ENCODE assay signal across 9 mouse cellular contexts in the genomic region with DNA sequence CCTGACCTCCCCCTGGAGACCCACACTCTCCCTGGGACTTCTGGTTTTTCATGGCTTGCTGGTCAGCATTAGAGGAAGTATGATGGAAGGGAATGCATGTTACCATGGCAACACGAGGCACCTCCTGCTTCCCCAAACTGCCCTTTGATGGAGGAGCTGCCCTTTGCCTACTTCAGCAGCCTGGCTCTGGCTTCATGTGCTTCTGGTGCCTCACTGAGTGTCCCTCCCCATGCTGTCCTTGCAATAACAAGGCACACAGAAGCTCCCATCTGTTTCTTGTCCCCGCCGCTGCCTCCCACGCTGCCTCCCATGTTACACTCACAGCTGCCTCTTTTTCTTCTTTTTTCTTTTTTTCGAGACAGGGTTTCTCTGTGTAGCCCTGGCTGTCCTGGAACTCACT. TPM values are rescaled to one million over a fixed set of nuclear protein-coding genes. Genes with fewer than 3 reads are reported as not detected.
DNase-seq lines count a peak whose midpoint lies in the region; ATAC-seq lines count a peak whose summit lies in the region.
"Had no signal": no experiment of that assay in that cellular context is flagged by ENCODE, and none has a peak within 500 bp of the region (broad histone marks: within the 10 kb centered on the region; RNA-seq: fewer than 3 reads in every experiment).

No protein-coding gene starts in this region.

- H3K4me1 ChIP-seq in neural tube, embryonic 15.5 days = peaks cover 9% of the 10 kb centered on the region

- no peak overlapping the region for H3K27ac ChIP-seq in neural tube, embryonic 15.5 days (replicated peaks)

- H3K4me2 ChIP-seq in neural tube, embryonic 15.5 days = no peak overlapping the region

- intact Hi-C loops in heart, postnatal 14 days (cut with DNase I) = no loop called here
- intact Hi-C loops in heart, postnatal 25 days (cut with DNase I) = no loop called here
- intact Hi-C loops in left cerebral cortex, postnatal 25 days (cut with DNase I) = loop anchor here (2.0 kb wide), 1 partner anchor 89 kb away; no protein-coding TSS in a partner anchor

- DNase-seq in heart, postnatal 14 days = peak; percentile 28 to 42
- no peak for DNase-seq in heart, postnatal 25 days (ENCODE audit: low spot score)
- DNase-seq in neural tube, embryonic 10.5 days (ENCODE audit: extremely low spot score, low spot score) = peak; percentile 27
- DNase-seq in left cerebral cortex, postnatal 25 days (ENCODE audit: low spot score in 2 of 2) = peak; percentile 62 to 86
- peak; percentile 60 to 63 for DNase-seq in right cerebral cortex, postnatal 36 days (ENCODE audit: low spot score in 2 of 2)
- no peak for DNase-seq in urinary bladder, postnatal 36 days (ENCODE audit: low spot score in 2 of 2)
- no peak for DNase-seq in urinary bladder, adult 2 months (ENCODE audit: low spot score)

- no peak for ATAC-seq in neural tube, embryonic 15.5 days (ENCODE audit: low FRiP score)

- no peaks in the 10 kb centered on the region for H3K36me3 ChIP-seq in neural tube, embryonic 15.5 days

- H3K4me3 ChIP-seq in neural tube, embryonic 15.5 days (replicated peaks) = no peak overlapping the region

- no peaks in the 10 kb centered on the region for H3K27me3 ChIP-seq in neural tube, embryonic 15.5 days (replicated peaks)

- H3K9ac ChIP-seq in neural tube, embryonic 15.5 days (replicated peaks) = no peak overlapping the region

- WGBS in neural tube, embryonic 15.5 days = 54% methylated on average over 5 of the region's 5 CpGs

- H3K9me3 ChIP-seq in neural tube, embryonic 15.5 days (replicated peaks) = no peaks in the 10 kb centered on the region

RNA-seq across cellular contexts. Expression of gene Togaram2, which starts 20.3 kb away (rescaled TPM):
- total RNA-seq in heart, postnatal 14 days (2021) = 1 to 10 TPM; 2.0 to 2.3 TPM
- total RNA-seq in heart, postnatal 25 days (2021) = 1 to 10 TPM; 4.1 to 5.2 TPM
- polyA plus RNA-seq in neural tube, embryonic 15.5 days (2015; fragmentation: Nextera tagmentation; extraction: Ambion mirVana) = 0.83 and 1.2 TPM in 2 replicates
- 1 to 10 TPM; 2.4 to 3.4 TPM for total RNA-seq in left cerebral cortex, postnatal 25 days (2021)
- polyA plus RNA-seq in urinary bladder, adult 2 months (2012; rRNA removed) = 0.33 and 0.34 TPM in 2 replicates

RNA-seq across cellular contexts. Expression of gene Pcare, which starts 59.4 kb away (rescaled TPM):
- total RNA-seq in heart, postnatal 14 days (2021) = under 1 TPM; 0.26 to 0.41 TPM
- under 1 TPM; 0.36 to 0.44 TPM for total RNA-seq in heart, postnatal 25 days (2021)
- not detected in 2 replicates for polyA plus RNA-seq in neural tube, embryonic 15.5 days (2015; fragmentation: Nextera tagmentation; extraction: Ambion mirVana)
- under 1 TPM; 0.27 to 0.28 TPM for total RNA-seq in left cerebral cortex, postnatal 25 days (2021)
- not detected in 2 replicates for polyA plus RNA-seq in urinary bladder, adult 2 months (2012; rRNA removed)
- total RNA-seq: gastrocnemius, adult 8-10 months had no signal

Comparison
In these comparisons a context has a peak if more than half of its experiments do, and no peak if none do; other contexts are left out.
1. DNase-seq: peak in heart, postnatal 14 days (2 of 2), neural tube, embryonic 10.5 days (single experiment), left cerebral cortex, postnatal 25 days (2 of 2) and right cerebral cortex, postnatal 36 days (2 of 2); none in heart, postnatal 25 days (single experiment), urinary bladder, postnatal 36 days (0 of 2) and urinary bladder, adult 2 months (single experiment).